8 mouse cellular contexts compared by ENCODE assay signal in the genomic region with DNA sequence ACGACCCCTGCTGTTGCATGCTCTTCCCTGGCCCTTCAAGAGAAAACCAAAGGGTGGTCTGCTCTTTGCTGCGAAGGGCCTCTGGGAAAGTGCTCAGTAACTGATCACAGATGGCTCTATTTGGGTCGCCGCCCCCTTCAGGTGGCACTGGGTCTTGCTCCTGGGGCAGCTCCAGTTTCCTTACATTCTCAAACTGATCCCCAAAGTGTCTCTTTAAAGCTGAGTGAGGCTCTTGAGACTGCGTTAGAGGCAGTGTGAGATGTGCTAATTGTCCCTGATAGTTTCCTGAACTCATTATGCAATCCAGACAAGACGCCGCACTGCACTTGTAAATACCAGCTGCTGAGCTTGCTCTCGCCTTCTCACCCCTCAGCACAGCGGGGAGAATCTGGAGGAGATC. TPM values are rescaled to one million over a fixed set of nuclear protein-coding genes. Genes with fewer than 3 reads are reported as not detected.
DNase-seq lines count a peak whose midpoint lies in the region; ATAC-seq and TF ChIP-seq lines count a peak whose summit lies in the region.

No protein-coding gene starts in this region.

- H3K36me3 ChIP-seq in lung, embryonic 14.5 days (ENCODE audit: insufficient read depth) = peaks cover 82% of the 10 kb centered on the region
- H3K36me3 ChIP-seq in embryonic facial prominence, embryonic 10.5 days (replicated peaks) = peaks cover 95% of the 10 kb centered on the region

- ATAC-seq in frontal cortex, adult (ENCODE audit: low TSS enrichment) = peak; percentile 23; the same call in 1 of the 2 replicates
- no peak for ATAC-seq in lung, embryonic 14.5 days (ENCODE audit: insufficient read depth)

- H3K9me3 ChIP-seq in lung, embryonic 14.5 days (ENCODE audit: low read depth, low read length) = no peaks in the 10 kb centered on the region
- no peaks in the 10 kb centered on the region for H3K9me3 ChIP-seq in embryonic facial prominence, embryonic 10.5 days

- no peak for DNase-seq in frontal cortex, postnatal 25 days (ENCODE audit: low spot score in 2 of 2)
- peak; percentile 51 for DNase-seq in lung, embryonic 14.5 days
- no peak for DNase-seq in lung, postnatal 25 days (ENCODE audit: low spot score)
- DNase-seq in embryonic facial prominence, embryonic 10.5 days (ENCODE audit: low spot score) = peak; percentile 73
- DNase-seq in lung, postnatal 14 days = peak; percentile 25
- no peak for DNase-seq in cerebellum, adult 9-11 months
- no peak for DNase-seq in urinary bladder, adult 2 months (ENCODE audit: low spot score)

- no peak overlapping the region for H3K27ac ChIP-seq in lung, embryonic 14.5 days (ENCODE audit: low read depth)
- H3K27ac ChIP-seq in embryonic facial prominence, embryonic 10.5 days (replicated peaks) = peak overlapping the region; percentile 69

- no peaks in the 10 kb centered on the region for H3K27me3 ChIP-seq in lung, embryonic 14.5 days (ENCODE audit: insufficient read depth, low read length)
- no peaks in the 10 kb centered on the region for H3K27me3 ChIP-seq in embryonic facial prominence, embryonic 10.5 days (replicated peaks; ENCODE audit: low read depth, poor library complexity, severe bottlenecking)

- WGBS in lung, embryonic 14.5 days = 41% methylated on average over 9 of the region's 9 CpGs
- 37% methylated on average over 9 of the region's 9 CpGs for WGBS in embryonic facial prominence, embryonic 10.5 days

- H3K4me3 ChIP-seq in lung, embryonic 14.5 days (ENCODE audit: low read depth, low read length) = no peak overlapping the region
- no peak overlapping the region for H3K4me3 ChIP-seq in embryonic facial prominence, embryonic 10.5 days

- H3K4me1 ChIP-seq in lung, embryonic 14.5 days (ENCODE audit: insufficient read depth) = no peaks in the 10 kb centered on the region
- H3K4me1 ChIP-seq in embryonic facial prominence, embryonic 10.5 days = peaks cover 19% of the 10 kb centered on the region

- peak; percentile 57 for TF ChIP-seq CTCF in lung, embryonic 14.5 days (IDR thresholded peaks at IDR 0.05; ENCODE audit: low read depth)

- no peak overlapping the region for H3K4me2 ChIP-seq in lung, embryonic 14.5 days

- H3K9ac ChIP-seq in lung, embryonic 14.5 days = no peak overlapping the region; the same call in 1 of the 2 replicates

RNA-seq across cellular contexts. Expression of gene BC030867, which starts 8.8 kb away (rescaled TPM):
- polyA plus RNA-seq in lung, embryonic 14.5 days (2014; fragmentation: Nextera tagmentation; extraction: Ambion mirVana) = 21.4 and 22.2 TPM in 2 replicates
- polyA plus RNA-seq in embryonic facial prominence, embryonic 10.5 days (2016; fragmentation: Nextera tagmentation; extraction: Ambion mirVana) = 30.1 and 32.4 TPM in 2 replicates
- polyA plus RNA-seq in urinary bladder, adult 2 months (2012; rRNA removed) = 0.41 TPM in 2 replicates

RNA-seq across cellular contexts. Expression of gene Asb16, which starts 11.0 kb away (rescaled TPM):
- 0.08 TPM in 1 of 2 replicates, not detected in the other for polyA plus RNA-seq in lung, embryonic 14.5 days (2014; fragmentation: Nextera tagmentation; extraction: Ambion mirVana)
- 0.09 and 0.10 TPM in 2 replicates for polyA plus RNA-seq in embryonic facial prominence, embryonic 10.5 days (2016; fragmentation: Nextera tagmentation; extraction: Ambion mirVana)
- 0.63 and 0.65 TPM in 2 replicates for polyA plus RNA-seq in urinary bladder, adult 2 months (2012; rRNA removed)

RNA-seq across cellular contexts. Expression of gene Tmub2, which starts 27.2 kb away (rescaled TPM):
- polyA plus RNA-seq in lung, embryonic 14.5 days (2014; fragmentation: Nextera tagmentation; extraction: Ambion mirVana) = 48.8 and 49.9 TPM in 2 replicates
- polyA plus RNA-seq in embryonic facial prominence, embryonic 10.5 days (2016; fragmentation: Nextera tagmentation; extraction: Ambion mirVana) = 45.2 and 46.2 TPM in 2 replicates
- polyA plus RNA-seq in urinary bladder, adult 2 months (2012; rRNA removed) = 50.8 and 57.6 TPM in 2 replicates

RNA-seq across cellular contexts. Expression of gene Hdac5, which starts 27.5 kb away (rescaled TPM):
- polyA plus RNA-seq in lung, embryonic 14.5 days (2014; fragmentation: Nextera tagmentation; extraction: Ambion mirVana) = 41.1 and 42.7 TPM in 2 replicates
- 49.6 and 52.9 TPM in 2 replicates for polyA plus RNA-seq in embryonic facial prominence, embryonic 10.5 days (2016; fragmentation: Nextera tagmentation; extraction: Ambion mirVana)
- polyA plus RNA-seq in urinary bladder, adult 2 months (2012; rRNA removed) = 58.1 and 75.4 TPM in 2 replicates

RNA-seq across cellular contexts. Expression of gene Atxn7l3, which starts 38.9 kb away (rescaled TPM):
- polyA plus RNA-seq in lung, embryonic 14.5 days (2014; fragmentation: Nextera tagmentation; extraction: Ambion mirVana) = 17.4 TPM in 2 replicates
- 15.6 and 18.2 TPM in 2 replicates for polyA plus RNA-seq in embryonic facial prominence, embryonic 10.5 days (2016; fragmentation: Nextera tagmentation; extraction: Ambion mirVana)
- polyA plus RNA-seq in urinary bladder, adult 2 months (2012; rRNA removed) = 36.5 and 38.6 TPM in 2 replicates

Comparison
In these comparisons a context has a peak if more than half of its experiments do, and no peak if none do; other contexts are left out.
1. DNase-seq: peak in lung, embryonic 14.5 days (single experiment), embryonic facial prominence, embryonic 10.5 days (single experiment) and lung, postnatal 14 days (single experiment); none in frontal cortex, postnatal 25 days (0 of 2), lung, postnatal 25 days (single experiment), cerebellum, adult 9-11 months (single experiment) and urinary bladder, adult 2 months (single experiment).
2. RNA of gene BC030867, which starts 8.8 kb away (polyA plus RNA-seq): 30.1 to 32.4 TPM in embryonic facial prominence, embryonic 10.5 days and 21.4 to 22.2 TPM in lung, embryonic 14.5 days; 0.41 TPM in urinary bladder, adult 2 months; every median in the first group is over 10 times any median in the second.